Mouse (Mus musculus): ENCODE measurements around the gene Dusp22.

Gene Dusp22

GRCm38 (mm10) chr13:30714552-30714951 lies 54.8 kb downstream of the Dusp22 start:
- in situ Hi-C loops (cut with MboI, MseI) = loop anchor here (25.0 kb wide), 1 partner anchor 848 kb away; the partner anchor contains the start of genes A530084C06Rik and Foxq1

DNA sequence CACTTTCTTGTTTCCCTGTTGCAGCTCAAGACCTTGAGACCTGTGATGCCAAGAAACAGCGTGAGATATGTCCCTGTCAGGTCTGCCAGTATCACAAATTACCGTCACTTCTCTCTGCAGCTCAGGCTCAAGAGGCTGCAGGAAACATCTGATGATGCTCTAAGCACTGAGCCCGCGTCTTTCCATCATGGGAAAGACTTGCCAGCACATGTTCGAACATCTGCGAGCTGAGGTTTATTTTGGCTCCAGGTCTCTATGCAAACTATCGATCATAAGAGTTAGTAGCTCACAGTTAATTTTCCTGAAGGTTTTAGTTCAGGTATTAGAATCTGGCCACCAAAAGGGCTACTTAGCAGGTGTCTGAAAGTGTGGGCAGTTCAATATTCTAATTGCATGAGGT lies 55.3 kb downstream of the Dusp22 start:
- in situ Hi-C loops (cut with MboI, MseI) = loop anchor here (5.0 to 25.0 kb wide), 2 partner anchors 48 to 847 kb away; partner anchors contain the start of genes A530084C06Rik and Foxq1

DNA sequence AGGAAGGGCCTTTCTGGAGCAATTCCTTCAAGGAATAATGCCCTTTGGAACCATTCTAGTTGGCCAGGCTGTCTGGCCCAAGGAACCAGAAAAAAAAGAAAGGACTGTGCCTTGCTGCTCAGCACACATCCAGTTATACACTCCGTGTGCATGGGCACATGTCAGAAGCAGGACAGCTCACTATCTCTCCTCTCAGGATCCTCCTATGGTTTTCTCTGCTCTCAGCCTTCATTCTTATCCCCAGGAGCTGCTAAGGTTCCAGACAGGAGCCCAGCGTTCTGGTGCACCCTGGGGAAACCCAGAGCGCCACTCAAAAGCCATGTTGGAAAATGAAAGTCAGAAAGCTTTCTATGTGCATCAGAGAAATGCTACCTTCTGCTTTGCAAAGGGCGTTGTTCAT lies 55.8 kb downstream of the Dusp22 start:
- in situ Hi-C loops (cut with MboI, MseI) = loop anchor here (5.0 to 25.0 kb wide), 2 partner anchors 48 to 847 kb away; partner anchors contain the start of genes A530084C06Rik and Foxq1

DNA sequence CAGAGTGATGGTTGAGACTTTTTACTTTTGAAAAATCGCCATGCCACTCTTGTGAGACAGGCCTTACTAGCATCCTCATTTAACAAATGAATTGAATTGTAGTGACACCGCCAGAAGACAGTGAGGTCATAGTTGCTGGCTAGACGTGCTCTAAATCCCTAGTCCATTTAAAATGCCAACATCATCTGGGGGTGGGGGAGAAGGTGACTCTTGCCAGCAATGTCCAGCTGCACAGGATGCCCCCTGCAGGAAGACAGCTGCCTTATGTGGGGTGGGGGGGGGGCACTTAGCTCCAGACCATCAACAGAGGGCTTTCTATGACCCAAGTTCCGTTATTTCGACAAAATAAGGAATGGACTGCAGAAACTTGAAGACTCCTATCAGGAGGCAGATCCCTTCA lies 56.8 kb downstream of the Dusp22 start:
- in situ Hi-C loops (cut with MboI, MseI) = loop anchor here (5.0 to 25.0 kb wide), 2 partner anchors 49 to 846 kb away; partner anchors contain the start of genes A530084C06Rik and Foxq1

GRCm38 (mm10) chr13:30722601-30723000 lies 62.8 kb downstream of the Dusp22 start:
- in situ Hi-C loops (cut with MboI, MseI) = loop anchor here (25.0 kb wide), 1 partner anchor 840 kb away; the partner anchor contains the start of genes A530084C06Rik and Foxq1

- in situ Hi-C loops (cut with MboI, MseI) = loop anchor here (25.0 kb wide), 1 partner anchor 839 kb away; the partner anchor contains the start of genes A530084C06Rik and Foxq1
These were observed 63.5 kb downstream of the Dusp22 start for GRCm38 (mm10) chr13:30723258-30723657.

- in situ Hi-C loops (cut with MboI, MseI) = loop anchor here (25.0 kb wide), 1 partner anchor 838 kb away; the partner anchor contains the start of genes A530084C06Rik and Foxq1
These were observed 64.1 kb downstream of the Dusp22 start for GRCm38 (mm10) chr13:30723858-30724257.

GRCm38 (mm10) chr13:30724691-30725271 lies 65.0 kb downstream of the Dusp22 start:
- in situ Hi-C loops (cut with MboI, MseI) = loop anchor here (25.0 kb wide), 1 partner anchor 838 kb away; the partner anchor contains the start of genes A530084C06Rik and Foxq1

DNA sequence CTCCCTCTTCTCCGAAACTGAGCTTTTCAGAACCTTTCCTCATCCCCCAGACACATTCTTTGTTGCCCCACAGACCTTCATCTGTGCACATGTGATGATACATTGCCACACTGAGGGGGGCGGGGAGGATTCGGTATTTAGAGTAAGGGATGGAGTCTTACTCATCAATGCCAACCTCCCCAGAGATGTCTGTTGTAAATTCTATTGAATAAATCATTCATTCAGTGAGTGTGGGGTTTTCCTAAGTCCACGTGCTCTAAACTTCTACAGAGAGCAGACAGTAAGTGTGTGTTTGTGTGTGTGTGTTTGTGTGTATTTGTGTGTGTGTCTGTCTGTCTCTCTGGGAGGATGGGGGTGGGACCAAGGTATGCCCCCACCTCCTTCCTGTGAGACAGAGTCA lies 67.1 kb downstream of the Dusp22 start:
- in situ Hi-C loops (cut with MboI, MseI) = no loop called here

- in situ Hi-C loops (cut with MboI, MseI) = no loop called here
These were observed 68.4 kb downstream of the Dusp22 start for GRCm38 (mm10) chr13:30728155-30728554.

- in situ Hi-C loops (cut with MboI, MseI) = no loop called here
These were observed 69.4 kb downstream of the Dusp22 start for GRCm38 (mm10) chr13:30729245-30729644.

- in situ Hi-C loops (cut with MboI, MseI) = no loop called here
These were observed 70.5 kb downstream of the Dusp22 start for GRCm38 (mm10) chr13:30730104-30730793.

GRCm38 (mm10) chr13:30732709-30733445 lies 73.1 kb downstream of the Dusp22 start:
- in situ Hi-C loops (cut with MboI, MseI) = no loop called here

- in situ Hi-C loops (cut with MboI, MseI) = no loop called here
These were observed 76.9 kb downstream of the Dusp22 start for GRCm38 (mm10) chr13:30736721-30737120.

GRCm38 (mm10) chr13:30737257-30737656 lies 77.5 kb downstream of the Dusp22 start:
- in situ Hi-C loops (cut with MboI, MseI) = no loop called here

DNA sequence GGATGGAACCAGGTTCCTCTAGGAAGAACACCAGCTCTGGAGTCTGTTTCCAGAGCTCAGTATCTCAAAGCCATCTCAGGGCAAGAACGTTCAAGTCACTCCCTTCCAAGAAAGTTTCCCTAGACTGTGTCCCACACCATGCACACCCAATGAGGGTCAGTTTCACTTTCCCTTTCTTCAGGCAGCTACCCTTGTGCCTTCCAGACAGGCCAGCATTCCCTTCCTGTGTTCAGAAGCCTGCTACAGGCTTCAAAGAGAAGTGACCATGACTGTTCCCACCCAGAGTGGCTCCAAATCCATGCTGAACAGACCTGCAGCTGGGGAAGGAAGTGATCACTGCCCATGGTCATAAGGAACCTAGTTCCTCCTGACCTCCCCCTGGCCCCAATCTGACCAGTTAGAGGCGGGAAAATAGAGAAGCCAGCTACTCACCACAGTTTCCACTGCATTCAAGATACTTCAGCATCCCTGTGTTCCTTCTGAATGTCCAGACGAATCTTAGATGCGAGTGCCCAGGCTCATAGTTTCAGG lies 78.6 kb downstream of the Dusp22 start:
- in situ Hi-C loops (cut with MboI, MseI) = no loop called here

DNA sequence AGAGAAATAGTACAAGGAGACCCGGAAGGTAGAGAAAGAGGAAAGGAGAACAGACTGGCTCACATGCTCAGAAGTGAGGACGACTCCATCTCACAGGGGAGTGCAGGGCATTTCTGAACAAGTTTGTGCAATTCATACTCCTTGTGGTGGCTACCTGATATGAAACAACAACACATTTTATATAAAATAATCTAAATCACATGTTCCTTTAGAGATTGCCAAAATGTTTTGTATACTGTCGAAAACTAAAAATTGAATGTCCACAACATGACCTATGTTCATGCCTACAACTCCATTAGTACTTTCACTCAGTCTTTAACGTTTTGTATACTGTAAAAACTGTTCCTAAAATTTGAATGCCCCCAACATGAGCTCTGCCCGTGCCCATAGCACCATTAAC lies 81.4 kb downstream of the Dusp22 start:
- in situ Hi-C loops (cut with MboI, MseI) = loop anchor here (5.0 kb wide), 1 partner anchor 174 kb away; no protein-coding TSS in a partner anchor

DNA sequence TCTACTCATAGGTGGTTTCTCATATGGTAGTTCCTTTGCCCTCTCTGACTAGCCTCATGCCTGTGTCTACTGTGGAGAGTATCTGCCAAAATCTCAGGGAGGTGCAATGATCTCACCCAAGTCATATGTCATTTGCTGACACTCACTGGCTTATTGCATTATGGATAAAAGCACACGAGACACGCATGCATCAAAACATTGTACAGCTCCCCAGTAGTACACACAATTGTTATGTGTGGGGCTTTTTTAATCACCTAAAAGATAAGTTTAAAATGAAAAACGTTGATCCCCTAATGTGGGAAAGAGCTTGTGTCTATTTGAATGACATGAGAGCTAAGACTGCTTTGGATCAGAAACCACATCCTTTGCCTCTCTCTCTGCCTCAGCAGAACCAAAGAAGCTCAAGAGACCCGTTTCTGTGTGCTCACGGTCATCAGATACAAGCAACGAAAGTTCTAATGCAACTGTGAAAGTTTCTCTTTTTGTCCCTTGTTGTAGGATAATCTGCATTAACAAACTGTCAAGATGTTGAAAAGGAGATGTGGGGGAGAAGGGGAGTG lies 82.7 kb downstream of the Dusp22 start:
- in situ Hi-C loops (cut with MboI, MseI) = loop anchor here (5.0 kb wide), 1 partner anchor 175 kb away; no protein-coding TSS in a partner anchor

DNA sequence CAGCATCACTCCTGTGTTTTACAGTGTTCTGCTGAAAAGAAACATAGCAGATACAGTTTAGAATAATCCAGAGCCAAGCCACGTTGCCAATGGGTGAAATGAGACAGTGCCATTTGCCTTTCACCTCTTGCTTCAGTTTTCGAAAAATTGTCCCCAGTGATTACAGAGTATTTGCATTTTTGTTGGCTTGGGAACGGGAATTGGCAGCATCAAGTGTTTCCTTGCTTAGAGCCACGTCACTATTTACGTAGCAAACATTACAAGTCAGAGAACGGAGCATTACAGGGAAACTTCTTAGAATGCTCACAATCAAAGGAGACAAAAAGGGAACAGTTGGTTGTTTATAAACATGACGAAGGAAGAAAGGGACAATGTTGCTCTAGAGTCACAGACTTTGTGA lies 85.3 kb downstream of the Dusp22 start:
- in situ Hi-C loops (cut with MboI, MseI) = no loop called here

DNA sequence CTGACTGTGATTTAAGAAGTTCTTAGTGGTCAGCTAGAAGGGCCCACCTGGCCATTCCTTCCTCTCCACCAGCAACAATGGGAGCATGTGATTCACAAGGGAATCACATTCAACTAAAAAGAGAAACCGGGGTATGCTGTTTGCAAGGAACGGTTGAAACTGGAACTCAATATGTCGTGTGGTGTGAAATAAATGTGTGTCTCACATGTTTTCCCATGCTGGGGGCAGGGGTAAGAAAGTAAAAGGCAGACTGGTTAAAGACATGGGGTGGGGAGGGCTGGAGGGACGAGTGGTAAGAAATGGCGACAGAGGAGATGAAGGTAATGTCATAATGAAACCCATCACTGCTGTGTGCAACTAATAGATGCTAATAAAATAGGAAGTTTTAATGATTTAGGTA lies 87.3 kb downstream of the Dusp22 start:
- in situ Hi-C loops (cut with MboI, MseI) = no loop called here

GRCm38 (mm10) chr13:30747504-30747903 lies 87.7 kb downstream of the Dusp22 start:
- in situ Hi-C loops (cut with MboI, MseI) = no loop called here
